Comparison of ENCODE assay signal across 29 mouse cellular contexts in the genomic region with DNA sequence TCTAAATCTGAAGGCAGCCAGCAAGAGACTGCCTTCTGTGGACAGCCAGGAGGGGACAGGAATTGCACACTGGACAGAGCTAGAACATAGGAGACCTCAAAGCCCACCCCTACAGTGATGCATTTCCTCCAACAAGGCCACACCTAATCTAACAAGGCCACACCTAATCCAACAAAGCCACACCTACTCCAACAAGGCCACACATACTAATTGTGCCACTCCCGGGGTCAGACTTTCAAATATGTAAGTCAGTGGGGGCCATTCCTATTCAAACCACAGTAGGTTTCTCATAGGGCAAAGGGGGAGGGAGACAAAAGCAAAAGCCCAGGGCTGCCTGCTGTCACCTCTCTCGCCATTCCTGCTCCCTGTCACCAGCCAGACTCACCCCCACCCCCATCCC. TPM values are rescaled to one million over a fixed set of nuclear protein-coding genes. Genes with fewer than 3 reads are reported as not detected.
"Had no signal": no experiment of that assay in that cellular context is flagged by ENCODE, and none has a peak within 500 bp of the region (broad histone marks: within the 10 kb centered on the region; RNA-seq: fewer than 3 reads in every experiment).

No protein-coding gene starts in this region.

- H3K36me3 ChIP-seq: heart, embryonic 10.5 days; heart, embryonic 12.5 days; hindbrain, embryonic 12.5 days; intestine, embryonic 15.5 days; limb, embryonic 10.5 days; limb, embryonic 12.5 days; liver, embryonic 13.5 days; liver, embryonic 15.5 days had no signal

- H3K27me3 ChIP-seq: hindbrain, embryonic 12.5 days; intestine, embryonic 15.5 days; limb, embryonic 12.5 days had no signal

- H3K4me1 ChIP-seq: liver, embryonic 13.5 days had no signal

- H3K9ac ChIP-seq: heart, embryonic 12.5 days; hindbrain, embryonic 12.5 days; hindbrain, embryonic 14.5 days; intestine, embryonic 15.5 days; limb, embryonic 12.5 days; liver, embryonic 13.5 days; liver, embryonic 15.5 days had no signal

- H3K4me2 ChIP-seq: heart, embryonic 12.5 days; hindbrain, embryonic 12.5 days; hindbrain, embryonic 14.5 days; intestine, embryonic 15.5 days; limb, embryonic 12.5 days; liver, embryonic 13.5 days; liver, embryonic 15.5 days had no signal

- H3K27ac ChIP-seq: gastrocnemius, adult 2 months; heart, embryonic 10.5 days; hindbrain, embryonic 12.5 days; hindbrain, embryonic 14.5 days; intestine, embryonic 15.5 days; left cerebral cortex, adult 2 months; limb, embryonic 10.5 days; limb, embryonic 12.5 days; liver, embryonic 13.5 days; liver, embryonic 15.5 days had no signal

- ATAC-seq: hindbrain, embryonic 16.5 days; inflammation-experienced regulatory T-cells, adult 6 months; intestine, embryonic 15.5 days; intestine, postnatal 0 days had no signal

- H3K4me3 ChIP-seq: gastrocnemius, adult 2 months; heart, embryonic 10.5 days; heart, embryonic 12.5 days; hindbrain, embryonic 12.5 days; intestine, embryonic 15.5 days; left cerebral cortex, adult 2 months; limb, embryonic 10.5 days; limb, embryonic 12.5 days; liver, embryonic 13.5 days; liver, embryonic 15.5 days had no signal

- H3K9me3 ChIP-seq: heart, embryonic 10.5 days; heart, embryonic 12.5 days; hindbrain, embryonic 12.5 days; intestine, embryonic 15.5 days; limb, embryonic 10.5 days; limb, embryonic 12.5 days; liver, embryonic 13.5 days; liver, embryonic 15.5 days had no signal

- DNase-seq: gastrocnemius, adult 2 months; gastrocnemius, postnatal 10 days; gastrocnemius, postnatal 25 days; heart, adult 18-20 months; heart, postnatal 10 days; kidney, adult 18-20 months; kidney, adult 8-10 months; kidney, postnatal 10 days; kidney, postnatal 25 days; layer of hippocampus, adult 9-11 months; layer of hippocampus, postnatal 36 days; liver, embryonic 13.5 days had no signal

RNA-seq across cellular contexts. Expression of gene H2-Oa, which starts 4.8 kb away (rescaled TPM):
- total RNA-seq: gastrocnemius, adult 2 months; gastrocnemius, postnatal 10 days; gastrocnemius, postnatal 25 days; gastrocnemius, postnatal 4 days; heart, postnatal 25 days; layer of hippocampus, adult 18-20 months; layer of hippocampus, postnatal 14 days had no signal
- polyA plus RNA-seq: heart, embryonic 14.5 days had no signal

RNA-seq across cellular contexts. Expression of gene H2-DMb2, which starts 55.7 kb away (rescaled TPM):
- polyA plus RNA-seq: heart, embryonic 12.5 days; hindbrain, embryonic 12.5 days; hindbrain, embryonic 14.5 days had no signal
